ENCODE assay signal across 8 mouse cellular contexts in the genomic region with DNA sequence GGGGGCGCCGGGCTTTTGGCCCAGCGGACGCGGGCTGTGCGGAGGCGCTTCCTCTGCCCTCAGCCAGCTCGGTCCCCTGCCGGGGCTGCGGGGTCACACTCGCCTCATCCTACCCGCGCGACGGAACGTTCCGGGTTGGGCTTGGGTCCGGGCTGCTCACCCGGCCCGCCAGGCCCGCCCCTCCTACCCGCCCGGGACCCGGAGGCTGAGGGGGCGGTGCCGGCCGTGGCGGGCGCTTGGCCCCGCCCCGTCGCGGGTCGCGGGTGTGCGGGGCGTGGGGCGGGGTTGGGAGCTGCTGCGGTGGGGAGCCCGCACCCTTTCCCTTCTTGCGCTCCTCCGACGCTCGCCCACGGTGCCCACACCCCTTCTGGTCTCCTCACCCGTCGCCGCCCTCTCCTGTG. TPM values are rescaled to one million over a fixed set of nuclear protein-coding genes. Genes with fewer than 3 reads are reported as not detected.
DNase-seq lines count a peak whose midpoint lies in the region; ATAC-seq and TF ChIP-seq lines count a peak whose summit lies in the region.
"Had no signal": no experiment of that assay in that cellular context is flagged by ENCODE, and none has a peak within 500 bp of the region (broad histone marks: within the 10 kb centered on the region; RNA-seq: fewer than 3 reads in every experiment).

No protein-coding gene starts in this region.

- peak overlapping the region; percentile 94 for H3K9ac ChIP-seq in forebrain, postnatal 0 days
- peak overlapping the region; percentile 83 for H3K9ac ChIP-seq in limb, embryonic 14.5 days (ENCODE audit: low read depth, low read length, severe bottlenecking)
- peak overlapping the region; percentile 81 for H3K9ac ChIP-seq in midbrain, embryonic 16.5 days (ENCODE audit: low read depth, low read length)

- H3K36me3 ChIP-seq in forebrain, postnatal 0 days (ENCODE audit: insufficient read depth): no peaks in the 10 kb centered on the region
- H3K36me3 ChIP-seq in limb, embryonic 14.5 days (ENCODE audit: control insufficient read depth, insufficient read depth, low read length): no peaks in the 10 kb centered on the region
- H3K36me3 ChIP-seq in midbrain, embryonic 16.5 days (ENCODE audit: control insufficient read depth, insufficient read depth, low read length): no peaks in the 10 kb centered on the region

- ATAC-seq in forebrain, postnatal 0 days: peak; percentile 58
- peak; percentile 66 for ATAC-seq in limb, embryonic 14.5 days (ENCODE audit: low FRiP score, low read depth)
- ATAC-seq in midbrain, embryonic 16.5 days: peak; percentile 81

- peak overlapping the region; percentile 87 for H3K4me2 ChIP-seq in forebrain, postnatal 0 days (ENCODE audit: low read depth)
- H3K4me2 ChIP-seq in limb, embryonic 14.5 days (replicated peaks; ENCODE audit: low read depth, low read length, severe bottlenecking): peak overlapping the region; percentile 90
- peak overlapping the region; percentile 54 for H3K4me2 ChIP-seq in midbrain, embryonic 16.5 days (ENCODE audit: low read length)

- peak overlapping the region; percentile 87 for H3K27ac ChIP-seq in forebrain, postnatal 0 days (ENCODE audit: low read depth, low read length)
- H3K27ac ChIP-seq in limb, embryonic 14.5 days (replicated peaks; ENCODE audit: low read depth, low read length): peak overlapping the region; percentile 77
- H3K27ac ChIP-seq in midbrain, embryonic 16.5 days (ENCODE audit: low read length): peak overlapping the region; percentile 87

- no peak for DNase-seq in lung, adult 2 months
- no peak for DNase-seq in lung, postnatal 25 days (ENCODE audit: low spot score)
- DNase-seq in brain, embryonic 14.5 days (ENCODE audit: low read depth): no peak
- DNase-seq in forebrain, postnatal 0 days: no peak
- DNase-seq in limb, embryonic 14.5 days (ENCODE audit: low spot score): peak; percentile 21
- no peak for DNase-seq in frontal cortex, postnatal 25 days (ENCODE audit: low spot score in 2 of 2)

- H3K4me3 ChIP-seq in lung, adult 2 months (replicated peaks; ENCODE audit: extremely low read depth, low read depth, low read length): peak overlapping the region; percentile 91
- H3K4me3 ChIP-seq in forebrain, postnatal 0 days (ENCODE audit: low read depth, low read length): peak overlapping the region; percentile 95
- H3K4me3 ChIP-seq in limb, embryonic 14.5 days (replicated peaks; ENCODE audit: low read length): peak overlapping the region; percentile 93
- peak overlapping the region; percentile 66 for H3K4me3 ChIP-seq in midbrain, embryonic 16.5 days (ENCODE audit: low read depth, low read length)

- no peaks in the 10 kb centered on the region for H3K27me3 ChIP-seq in forebrain, postnatal 0 days (ENCODE audit: insufficient read depth, low read length)
- no peaks in the 10 kb centered on the region for H3K27me3 ChIP-seq in limb, embryonic 14.5 days (ENCODE audit: control insufficient read depth, insufficient read depth, low read length)
- no peaks in the 10 kb centered on the region for H3K27me3 ChIP-seq in midbrain, embryonic 16.5 days (ENCODE audit: control insufficient read depth, insufficient read depth, low read depth, low read length)

- peaks cover 3% of the 10 kb centered on the region; the same call in 1 of the 2 replicates for H3K4me1 ChIP-seq in lung, adult 2 months (ENCODE audit: control insufficient read depth, insufficient read depth, low read length)
- peaks cover 7% of the 10 kb centered on the region; the same call in 1 of the 2 replicates for H3K4me1 ChIP-seq in forebrain, postnatal 0 days (ENCODE audit: insufficient read depth)
- 0 out of 2 replicates have a peak, but pooled peaks cover 4% of the 10 kb centered on the region for H3K4me1 ChIP-seq in limb, embryonic 14.5 days (ENCODE audit: control insufficient read depth, insufficient read depth, low read length)
- peaks cover 12% of the 10 kb centered on the region for H3K4me1 ChIP-seq in midbrain, embryonic 16.5 days (ENCODE audit: control insufficient read depth, insufficient read depth, low read length)

- no peak for TF ChIP-seq POLR2A in lung, adult 2 months (IDR thresholded peaks at IDR 0.05; ENCODE audit: borderline replicate concordance, extremely low read depth, low read depth, low read length)
- 0 out of 2 replicates have a peak, but pooled peaks have one; percentile 5 for TF ChIP-seq POLR2A in brain, embryonic 14.5 days (IDR thresholded peaks at IDR 0.05; ENCODE audit: borderline replicate concordance, extremely low read depth, insufficient read depth, insufficient read length, poor library complexity, severe bottlenecking)
- no peak for TF ChIP-seq POLR2A in limb, embryonic 14.5 days (IDR thresholded peaks at IDR 0.05; ENCODE audit: borderline replicate concordance, extremely low read depth, insufficient read depth, insufficient read length)

- no peak for TF ChIP-seq CTCF in lung, adult 2 months (IDR thresholded peaks at IDR 0.05; ENCODE audit: insufficient read depth, low read length)
- no peak for TF ChIP-seq CTCF in brain, embryonic 14.5 days (IDR thresholded peaks at IDR 0.05; ENCODE audit: borderline replicate concordance, extremely low read depth, insufficient read depth, insufficient read length)
- 0 out of 2 replicates have a peak, but pooled peaks have one; percentile 29 for TF ChIP-seq CTCF in forebrain, postnatal 0 days (IDR thresholded peaks at IDR 0.05; ENCODE audit: low read depth)

- 3% methylated on average over 45 of the region's 48 CpGs for WGBS in lung, adult 2 months
- WGBS in forebrain, postnatal 0 days: 4% methylated on average over 37 of the region's 48 CpGs
- 0% methylated on average over 14 of the region's 48 CpGs for WGBS in limb, embryonic 14.5 days
- WGBS in midbrain, embryonic 16.5 days: under 1% methylated on average over 38 of the region's 48 CpGs

- no peaks in the 10 kb centered on the region for H3K9me3 ChIP-seq in forebrain, postnatal 0 days (ENCODE audit: low read length)
- no peaks in the 10 kb centered on the region for H3K9me3 ChIP-seq in limb, embryonic 14.5 days (ENCODE audit: control insufficient read depth, low read length)
- no peaks in the 10 kb centered on the region for H3K9me3 ChIP-seq in midbrain, embryonic 16.5 days (replicated peaks; ENCODE audit: control insufficient read depth, low read length, poor library complexity, severe bottlenecking)

RNA-seq across cellular contexts. Expression of a gene that starts 0.6 kb away (rescaled TPM):
- polyA plus RNA-seq in lung, adult 2 months (2012; rRNA removed): 2.0 and 2.5 TPM in 2 replicates
- 2.4 and 3.9 TPM in 2 replicates for polyA plus RNA-seq in brain, embryonic 14.5 days (2012; rRNA removed)
- total RNA-seq in forebrain, postnatal 0 days (2014; rRNA removed): 6.0 and 7.9 TPM in 2 replicates
- 1.5 and 1.6 TPM in 2 replicates for polyA plus RNA-seq in forebrain, postnatal 0 days (2015; fragmentation: Nextera tagmentation; extraction: Ambion mirVana)
- polyA plus RNA-seq in limb, embryonic 14.5 days (2012; rRNA removed): 3.8 and 4.4 TPM in 2 replicates
- 1.5 and 2.2 TPM in 2 replicates for polyA plus RNA-seq in limb, embryonic 14.5 days (2014; fragmentation: Nextera tagmentation; extraction: Ambion mirVana)
- 2.3 and 2.9 TPM in 2 replicates for polyA plus RNA-seq in midbrain, embryonic 16.5 days (2015; fragmentation: Nextera tagmentation; extraction: Ambion mirVana)
- total RNA-seq: heart, postnatal 14 days had no signal

RNA-seq across cellular contexts. Expression of a gene that starts 1.3 kb away (rescaled TPM):
- 2.0 and 4.3 TPM in 2 replicates for polyA plus RNA-seq in lung, adult 2 months (2012; rRNA removed)
- 9.9 and 14.9 TPM in 2 replicates for polyA plus RNA-seq in brain, embryonic 14.5 days (2012; rRNA removed)
- 30.2 and 31.8 TPM in 2 replicates for total RNA-seq in forebrain, postnatal 0 days (2014; rRNA removed)
- 18.0 and 22.1 TPM in 2 replicates for polyA plus RNA-seq in forebrain, postnatal 0 days (2015; fragmentation: Nextera tagmentation; extraction: Ambion mirVana)
- 8.0 and 11.1 TPM in 2 replicates for polyA plus RNA-seq in limb, embryonic 14.5 days (2012; rRNA removed)
- polyA plus RNA-seq in limb, embryonic 14.5 days (2014; fragmentation: Nextera tagmentation; extraction: Ambion mirVana): 32.5 and 34.7 TPM in 2 replicates
- 33.2 and 36.4 TPM in 2 replicates for polyA plus RNA-seq in midbrain, embryonic 16.5 days (2015; fragmentation: Nextera tagmentation; extraction: Ambion mirVana)
